In genomic region chrX:12500601-12501000, GRCm38 (mm10) we compare ENCODE assay signal across 17 mouse cellular contexts.
A peak's percentile ranks its signal among the peaks of the same experiment; 100 is the strongest.
DNase-seq lines count a peak whose midpoint lies in the region; ATAC-seq and TF ChIP-seq lines count a peak whose summit lies in the region.
"Had no signal": no experiment of that assay in that cellular context is flagged by ENCODE, and none has a peak within 500 bp of the region (broad histone marks: within the 10 kb centered on the region; RNA-seq: fewer than 3 reads in every experiment).

No protein-coding gene starts in this region.

- no peak overlapping the region for H3K27ac ChIP-seq in liver, adult 2 months (replicated peaks; ENCODE audit: insufficient read depth, low read depth, low read length)
- no peak overlapping the region for H3K27ac ChIP-seq in liver, postnatal 0 days (ENCODE audit: low read depth)
- H3K27ac ChIP-seq: hindbrain, embryonic 15.5 days; liver, embryonic 13.5 days; midbrain, embryonic 13.5 days had no signal

- DNase-seq in adrenal gland, postnatal 14 days: peak; percentile 21
- DNase-seq in adrenal gland, postnatal 25 days: no peak
- DNase-seq in liver, adult 2 months (ENCODE audit: extremely low read depth, low read depth, low spot score): peak; percentile 80
- DNase-seq in liver, postnatal 0 days: no peak
- DNase-seq in kidney, postnatal 14 days: peak; percentile 49
- peak; percentile 40 for DNase-seq in lung, postnatal 36 days
- DNase-seq in c-Kit-positive CD71-positive TER-119-positive erythroid progenitor cells, embryonic 14.5 days (ENCODE audit: low spot score): no peak
- DNase-seq in gastrocnemius, postnatal 14 days: no peak
- DNase-seq: cerebellum, adult 11 months; cerebellum, postnatal 36 days; forebrain, postnatal 0 days; layer of hippocampus, adult 9-11 months; liver, embryonic 13.5 days had no signal

- H3K9me3 ChIP-seq in liver, postnatal 0 days (ENCODE audit: low read length): no peaks in the 10 kb centered on the region
- H3K9me3 ChIP-seq: hindbrain, embryonic 15.5 days; liver, embryonic 13.5 days; midbrain, embryonic 13.5 days had no signal

- H3K36me3 ChIP-seq in liver, adult 2 months (ENCODE audit: control insufficient read depth, insufficient read depth, low read length): no peaks in the 10 kb centered on the region
- H3K36me3 ChIP-seq in liver, postnatal 0 days (replicated peaks; ENCODE audit: insufficient read depth, low read length): no peaks in the 10 kb centered on the region
- H3K36me3 ChIP-seq: hindbrain, embryonic 15.5 days; liver, embryonic 13.5 days; midbrain, embryonic 13.5 days had no signal

- no peak overlapping the region for H3K9ac ChIP-seq in liver, adult 2 months (ENCODE audit: low read depth, low read length)
- no peak overlapping the region for H3K9ac ChIP-seq in liver, postnatal 0 days (replicated peaks)
- H3K9ac ChIP-seq: forebrain, postnatal 0 days; hindbrain, embryonic 15.5 days; liver, embryonic 13.5 days; midbrain, embryonic 13.5 days had no signal

- no peaks in the 10 kb centered on the region for H3K27me3 ChIP-seq in liver, adult 2 months (ENCODE audit: control insufficient read depth, insufficient read depth, low read length)
- no peaks in the 10 kb centered on the region for H3K27me3 ChIP-seq in liver, postnatal 0 days (ENCODE audit: insufficient read depth, low read length)
- H3K27me3 ChIP-seq: CH12.LX; hindbrain, embryonic 15.5 days; liver, embryonic 13.5 days; midbrain, embryonic 13.5 days had no signal

- no peaks in the 10 kb centered on the region for H3K79me2 ChIP-seq in liver, adult 2 months (ENCODE audit: control insufficient read depth, insufficient read depth, low read length)

- TF ChIP-seq EP300 in liver, postnatal 0 days (IDR thresholded peaks at IDR 0.05; ENCODE audit: low read depth): no peak

- TF ChIP-seq CTCF in liver, adult 2 months (IDR thresholded peaks at IDR 0.05; ENCODE audit: low read depth, low read length): no peak
- no peak for TF ChIP-seq CTCF in liver, postnatal 0 days (IDR thresholded peaks at IDR 0.05; ENCODE audit: low read depth)

- no peak overlapping the region for H3K4me2 ChIP-seq in liver, postnatal 0 days (ENCODE audit: low read depth, low read length)
- H3K4me2 ChIP-seq: hindbrain, embryonic 15.5 days; liver, embryonic 13.5 days; midbrain, embryonic 13.5 days had no signal

- intact Hi-C loops in gastrocnemius, postnatal 14 days (cut with DNase I; ENCODE audit: low total_unique reads): no loop called here

- no peak for ATAC-seq in liver, postnatal 0 days
- ATAC-seq: forebrain, postnatal 0 days; intestine, embryonic 16.5 days; midbrain, embryonic 13.5 days had no signal

- no peak overlapping the region for H3K4me3 ChIP-seq in liver, adult 2 months (ENCODE audit: insufficient read depth, low read depth, low read length)
- H3K4me3 ChIP-seq in liver, postnatal 0 days (ENCODE audit: low read depth, low read length): no peak overlapping the region
- H3K4me3 ChIP-seq: hindbrain, embryonic 15.5 days; liver, embryonic 13.5 days; midbrain, embryonic 13.5 days had no signal

- H3K4me1 ChIP-seq in liver, adult 2 months (ENCODE audit: control insufficient read depth, insufficient read depth, low read length): peaks cover 25% of the 10 kb centered on the region
- 0 out of 2 replicates have a peak, but pooled peaks cover 2% of the 10 kb centered on the region for H3K4me1 ChIP-seq in liver, postnatal 0 days (ENCODE audit: insufficient read depth)
- H3K4me1 ChIP-seq: hindbrain, embryonic 15.5 days; liver, embryonic 13.5 days had no signal

- no peak for TF ChIP-seq POLR2A in liver, adult 2 months (IDR thresholded peaks at IDR 0.05; ENCODE audit: extremely low read depth, insufficient read depth, low read length)

- 17% methylated on average over 3 of the region's 3 CpGs for WGBS in liver, adult 2 months
- WGBS in liver, postnatal 0 days (ENCODE audit: insufficient replicate concordance): 70% methylated on average over 3 of the region's 3 CpGs

Comparison
In these comparisons a context has a peak if more than half of its experiments do, and no peak if none do; other contexts are left out.
1. DNase-seq: peak in adrenal gland, postnatal 14 days (single experiment), liver, adult 2 months (single experiment), kidney, postnatal 14 days (single experiment) and lung, postnatal 36 days (single experiment); none in adrenal gland, postnatal 25 days (single experiment), liver, postnatal 0 days (single experiment), c-Kit-positive CD71-positive TER-119-positive erythroid progenitor cells, embryonic 14.5 days (single experiment) and gastrocnemius, postnatal 14 days (single experiment).